Mouse (Mus musculus) testis, postnatal 10 days (tissue): ENCODE data around the gene Scnn1b.

Source experiments
- DNase-seq: peaks from one replicate; pipeline ENCODE4 v3.0.0; 2021; ENCODE audit warnings: low spot score

The Scnn1b gene

GRCm38 (mm10) chr7:121913944-121914343 is 49.1 kb downstream of the Scnn1b start:
- DNase-seq = no peak

- DNase-seq = no peak
Measured at GRCm38 (mm10) chr7:121924361-121924760, 59.5 kb downstream of the Scnn1b start.

GRCm38 (mm10) chr7:121927882-121928281 is 63.0 kb downstream of the Scnn1b start:
- no peak for DNase-seq

- DNase-seq = no peak
Measured at GRCm38 (mm10) chr7:121931246-121931645, 66.4 kb downstream of the Scnn1b start.

- no peak for DNase-seq
Measured at GRCm38 (mm10) chr7:121933675-121934074, 68.8 kb downstream of the Scnn1b start.

GRCm38 (mm10) chr7:121934346-121934745 is 69.5 kb downstream of the Scnn1b start:
- DNase-seq = no peak

GRCm38 (mm10) chr7:121935906-121936794 is 71.3 kb downstream of the Scnn1b start:
- DNase-seq = no peak

GRCm38 (mm10) chr7:121936861-121937630 is 72.2 kb downstream of the Scnn1b start:
- no peak for DNase-seq

- no peak for DNase-seq
Measured at GRCm38 (mm10) chr7:121938124-121938891, 73.5 kb downstream of the Scnn1b start.

- DNase-seq = no peak
Measured at GRCm38 (mm10) chr7:121939244-121939643, 74.4 kb downstream of the Scnn1b start.

GRCm38 (mm10) chr7:121939729-121940128 is 74.9 kb downstream of the Scnn1b start:
- no peak for DNase-seq

GRCm38 (mm10) chr7:121941016-121941415 is 76.2 kb downstream of the Scnn1b start:
- no peak for DNase-seq

GRCm38 (mm10) chr7:121941640-121942039 is 76.8 kb downstream of the Scnn1b start:
- DNase-seq = no peak

GRCm38 (mm10) chr7:121942371-121942770 is 77.5 kb downstream of the Scnn1b start:
- no peak for DNase-seq

GRCm38 (mm10) chr7:121946196-121946595 is 81.4 kb downstream of the Scnn1b start:
- no peak for DNase-seq

GRCm38 (mm10) chr7:121947513-121947912 is 82.7 kb downstream of the Scnn1b start:
- DNase-seq = no peak

GRCm38 (mm10) chr7:121954891-121955669 is 90.2 kb downstream of the Scnn1b start:
- DNase-seq = no peak

GRCm38 (mm10) chr7:121955802-121956201 is 91.0 kb downstream of the Scnn1b start:
- DNase-seq = no peak

GRCm38 (mm10) chr7:121961913-121962570 is 97.2 kb downstream of the Scnn1b start:
- DNase-seq = no peak

GRCm38 (mm10) chr7:121962571-121962959 is 97.7 kb downstream of the Scnn1b start:
- no peak for DNase-seq

GRCm38 (mm10) chr7:121963883-121964398 is 99.1 kb downstream of the Scnn1b start:
- DNase-seq = peak; percentile 51
